Mouse (Mus musculus) frontal cortex, postnatal 14 days (tissue): ENCODE data around the gene Commd9.

Experiments used
- DNase-seq, 2 experiments: peaks; one replicate each; pipeline ENCODE4 v3.0.0; 2022; ENCODE audit warnings: low spot score in 2 of 2

The Commd9 gene

GRCm38 (mm10) chr2:101909326-101910080 lies 23.5 kb downstream of the Commd9 start:
- no peak for DNase-seq

GRCm38 (mm10) chr2:101918518-101918917 lies 32.5 kb downstream of the Commd9 start:
- no peak for DNase-seq

- DNase-seq: no peak
Measured at GRCm38 (mm10) chr2:101920136-101920554, 34.1 kb downstream of the Commd9 start.

- DNase-seq: no peak
Measured at GRCm38 (mm10) chr2:101922302-101922701, 36.3 kb downstream of the Commd9 start.

GRCm38 (mm10) chr2:101923181-101923580 lies 37.1 kb downstream of the Commd9 start:
- no peak for DNase-seq

- no peak for DNase-seq
Measured at GRCm38 (mm10) chr2:101925183-101925582, 39.1 kb downstream of the Commd9 start.

- DNase-seq: no peak
Measured at GRCm38 (mm10) chr2:101925591-101926188, 39.6 kb downstream of the Commd9 start.

- DNase-seq: no peak
Measured at GRCm38 (mm10) chr2:101932169-101932936, 46.3 kb downstream of the Commd9 start.

GRCm38 (mm10) chr2:101933301-101933700 lies 47.3 kb downstream of the Commd9 start:
- no peak for DNase-seq

- DNase-seq: no peak
Measured at GRCm38 (mm10) chr2:101935006-101935405, 49.0 kb downstream of the Commd9 start.

- DNase-seq: no peak
Measured at GRCm38 (mm10) chr2:101950716-101951520, 64.9 kb downstream of the Commd9 start.
